Mouse (Mus musculus): ENCODE data around the gene Dnm2. TPM values are rescaled to one million over a fixed set of nuclear protein-coding genes. Genes with fewer than 3 reads are reported as not detected.
"Not testable (repeated sequence)": the region's sequence is repeated elsewhere in the genome, so short reads cannot be mapped to it uniquely, and the experiment has no call there.

The Dnm2 gene
- polyA plus RNA-seq, 1 experiment from 2014 or later, result 72.1 TPM

- no peak overlapping the region for H3K9ac ChIP-seq
- ATAC-seq (ENCODE audit: low FRiP score), result no peak
- H3K4me1 ChIP-seq (replicated peaks), result 0 out of 2 replicates have a peak, but pooled peaks cover 5% of the 10 kb centered on the region
- no peaks in the 10 kb centered on the region for H3K9me3 ChIP-seq
- H3K4me2 ChIP-seq, result no peak overlapping the region
- no peaks in the 10 kb centered on the region for H3K27me3 ChIP-seq
- no peak overlapping the region for H3K4me3 ChIP-seq
- no peaks in the 10 kb centered on the region for H3K36me3 ChIP-seq
- H3K27ac ChIP-seq, result no peak overlapping the region
- 83% methylated on average over 7 of the region's 7 CpGs for WGBS
These were observed 100.6 kb downstream of the Dnm2 start for GRCm38 (mm10) chr9:21525142-21525936.

DNA sequence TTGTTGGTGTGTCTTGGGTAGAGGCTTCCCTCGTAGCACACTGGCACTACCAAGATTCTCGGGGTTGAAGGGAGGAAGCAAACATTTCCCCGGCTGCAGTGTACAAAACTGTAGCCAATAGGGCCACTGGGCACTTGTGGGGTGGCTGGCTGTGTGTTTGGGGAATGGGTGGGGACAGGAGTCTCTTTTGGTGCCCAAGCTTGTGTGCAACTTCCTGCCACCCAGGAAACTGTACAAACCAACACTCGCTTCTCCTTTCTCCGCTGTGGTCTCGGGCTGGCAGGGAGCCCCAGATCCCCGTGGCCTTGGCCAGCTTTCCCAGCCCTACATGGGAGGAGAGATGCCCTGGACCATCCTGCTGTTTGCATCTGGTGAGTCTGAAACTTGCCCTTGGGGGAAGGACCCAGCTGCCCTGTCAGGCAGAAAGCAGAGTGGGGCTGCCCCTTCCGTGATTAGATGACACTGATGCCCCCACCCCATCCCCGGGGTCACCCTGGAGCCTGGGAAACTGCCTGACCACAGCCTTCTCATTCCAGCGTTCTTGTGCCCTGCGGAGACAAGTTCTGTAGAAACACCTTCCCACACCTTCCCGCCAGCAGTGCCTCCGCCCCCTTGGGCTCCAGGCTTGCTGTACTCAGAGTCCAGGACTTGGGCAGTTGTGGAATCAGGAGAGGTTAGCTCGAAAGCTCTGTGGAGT lies 101.4 kb downstream of the Dnm2 start, which contains the start of gene AB124611:
TSS of gene AB124611 (plus strand) at position 240 of the 697 bp plus-strand sequence.
- H3K4me3 ChIP-seq, result no peak within 1 kb of the TSS
- WGBS, result 68% methylated on average over 14 of the region's 14 CpGs
- H3K9ac ChIP-seq, result no peak within 1 kb of the TSS
- 0 out of 2 replicates have a peak, but pooled peaks cover 5% of the 10 kb centered on the region for H3K4me1 ChIP-seq (replicated peaks)
- no peak within 1 kb of the TSS for H3K4me2 ChIP-seq
- no peak for ATAC-seq (ENCODE audit: low FRiP score)
- H3K9me3 ChIP-seq, result no peaks in the 10 kb centered on the region
- H3K36me3 ChIP-seq, result no peaks in the 10 kb centered on the region
- H3K27ac ChIP-seq, result no peak within 1 kb of the TSS
- no peaks in the 10 kb centered on the region for H3K27me3 ChIP-seq

GRCm38 (mm10) chr9:21526634-21526944 lies 101.9 kb downstream of the Dnm2 start:
- no peaks in the 10 kb centered on the region for H3K9me3 ChIP-seq
- H3K27me3 ChIP-seq, result no peaks in the 10 kb centered on the region
- no peak overlapping the region for H3K4me3 ChIP-seq
- no peak overlapping the region for H3K9ac ChIP-seq
- H3K27ac ChIP-seq, result no peak overlapping the region
- H3K4me2 ChIP-seq, result no peak overlapping the region
- no peaks in the 10 kb centered on the region for H3K36me3 ChIP-seq
- ATAC-seq (ENCODE audit: low FRiP score), result no peak
- 0 out of 2 replicates have a peak, but pooled peaks cover 5% of the 10 kb centered on the region for H3K4me1 ChIP-seq (replicated peaks)
- 94% methylated on average over 3 of the region's 3 CpGs for WGBS

DNA sequence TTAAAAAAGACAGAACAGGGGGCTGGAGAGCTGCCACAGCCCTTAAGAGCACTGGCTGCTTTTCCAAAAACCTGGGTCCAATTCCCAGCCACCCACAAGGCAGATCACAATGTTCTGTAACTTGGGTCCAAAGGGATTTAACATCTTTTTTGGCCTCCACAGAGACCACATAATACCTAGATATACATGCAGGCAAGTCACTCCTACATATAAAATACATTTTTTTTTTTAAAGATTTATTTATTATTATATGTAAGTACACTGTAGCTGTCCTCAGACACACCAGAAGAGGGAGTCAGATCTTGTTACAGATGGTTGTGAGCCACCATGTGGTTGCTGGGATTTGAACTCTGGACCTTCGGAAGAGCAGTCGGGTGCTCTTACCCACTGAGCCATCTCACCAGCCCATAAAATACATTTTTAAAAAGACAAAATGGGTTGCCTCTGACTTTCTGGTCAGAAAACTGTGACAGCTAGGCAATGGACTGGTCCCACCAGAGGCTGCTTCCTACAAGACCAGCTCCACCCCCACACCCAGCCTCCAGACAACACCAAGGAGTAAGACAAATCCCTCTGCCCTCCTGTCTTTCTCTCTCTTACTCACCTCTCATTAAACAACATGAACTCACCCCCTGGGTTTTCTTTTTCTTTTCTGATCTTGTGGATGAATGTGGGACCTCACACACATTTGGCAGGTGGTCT lies 102.5 kb downstream of the Dnm2 start:
- no peak overlapping the region for H3K27ac ChIP-seq
- H3K9ac ChIP-seq, result no peak overlapping the region
- no peaks in the 10 kb centered on the region for H3K27me3 ChIP-seq
- H3K4me2 ChIP-seq, result no peak overlapping the region
- ATAC-seq (ENCODE audit: low FRiP score), result no peak
- 0 out of 2 replicates have a peak, but pooled peaks cover 5% of the 10 kb centered on the region for H3K4me1 ChIP-seq (replicated peaks)
- 98% methylated on average over 2 of the region's 2 CpGs for WGBS
- no peaks in the 10 kb centered on the region for H3K9me3 ChIP-seq
- no peaks in the 10 kb centered on the region for H3K36me3 ChIP-seq
- H3K4me3 ChIP-seq, result no peak overlapping the region

DNA sequence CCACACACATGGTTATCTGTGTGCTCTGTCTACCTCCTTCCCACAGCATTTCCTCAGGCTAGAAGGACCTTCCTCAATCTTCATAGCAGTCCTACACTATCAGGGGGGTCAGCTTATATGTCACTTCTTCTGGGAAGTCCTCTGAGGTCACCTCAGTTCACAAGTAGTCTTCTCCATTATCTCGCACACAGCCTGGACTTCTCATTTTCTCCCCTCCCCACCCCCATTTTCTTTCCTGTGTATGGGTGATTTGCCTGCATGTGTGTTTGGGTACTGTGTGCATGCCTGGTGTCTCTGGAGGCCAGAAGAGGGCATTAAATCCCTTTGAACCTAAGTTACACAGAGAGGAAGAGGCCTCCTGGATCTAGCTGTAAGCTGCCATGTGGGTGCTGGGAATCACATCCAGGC lies 103.2 kb downstream of the Dnm2 start:
- ATAC-seq (ENCODE audit: low FRiP score), result no peak
- no peak overlapping the region for H3K4me3 ChIP-seq
- H3K9me3 ChIP-seq, result no peaks in the 10 kb centered on the region
- H3K27me3 ChIP-seq, result no peaks in the 10 kb centered on the region
- no peak overlapping the region for H3K9ac ChIP-seq
- H3K4me2 ChIP-seq, result no peak overlapping the region
- no peak overlapping the region for H3K27ac ChIP-seq
- 78% methylated on average over 1 of the region's 1 CpGs for WGBS
- no peaks in the 10 kb centered on the region for H3K36me3 ChIP-seq
- 0 out of 2 replicates have a peak, but pooled peaks cover 5% of the 10 kb centered on the region for H3K4me1 ChIP-seq (replicated peaks)

GRCm38 (mm10) chr9:21536501-21536900 lies 111.8 kb downstream of the Dnm2 start:
- Histone ChIP-seq H3K9ac (no peak overlapping the region), H3K27ac (no peak overlapping the region), H3K36me3 (no peaks in the 10 kb centered on the region), H3K4me3 (no peak overlapping the region), H3K4me2 (no peak overlapping the region), H3K4me1 (replicated peaks) (0 out of 2 replicates have a peak, but pooled peaks cover 3% of the 10 kb centered on the region), H3K9me3 (no peaks in the 10 kb centered on the region), H3K27me3 (no peaks in the 10 kb centered on the region)
- WGBS, result 97% methylated on average over 14 of the region's 14 CpGs
- no peak for ATAC-seq (ENCODE audit: low FRiP score)

- H3K36me3 ChIP-seq, result no peaks in the 10 kb centered on the region
- no peaks in the 10 kb centered on the region for H3K9me3 ChIP-seq
- H3K4me1 ChIP-seq (replicated peaks), result 0 out of 2 replicates have a peak, but pooled peaks cover 3% of the 10 kb centered on the region
- no peaks in the 10 kb centered on the region for H3K27me3 ChIP-seq
- WGBS, result 72% methylated on average over 4 of the region's 4 CpGs
- no peak overlapping the region for H3K9ac ChIP-seq
- H3K4me2 ChIP-seq, result no peak overlapping the region
- no peak overlapping the region for H3K4me3 ChIP-seq
- no peak for ATAC-seq (ENCODE audit: low FRiP score)
- no peak overlapping the region for H3K27ac ChIP-seq
These were observed 112.3 kb downstream of the Dnm2 start for GRCm38 (mm10) chr9:21537009-21537408.

DNA sequence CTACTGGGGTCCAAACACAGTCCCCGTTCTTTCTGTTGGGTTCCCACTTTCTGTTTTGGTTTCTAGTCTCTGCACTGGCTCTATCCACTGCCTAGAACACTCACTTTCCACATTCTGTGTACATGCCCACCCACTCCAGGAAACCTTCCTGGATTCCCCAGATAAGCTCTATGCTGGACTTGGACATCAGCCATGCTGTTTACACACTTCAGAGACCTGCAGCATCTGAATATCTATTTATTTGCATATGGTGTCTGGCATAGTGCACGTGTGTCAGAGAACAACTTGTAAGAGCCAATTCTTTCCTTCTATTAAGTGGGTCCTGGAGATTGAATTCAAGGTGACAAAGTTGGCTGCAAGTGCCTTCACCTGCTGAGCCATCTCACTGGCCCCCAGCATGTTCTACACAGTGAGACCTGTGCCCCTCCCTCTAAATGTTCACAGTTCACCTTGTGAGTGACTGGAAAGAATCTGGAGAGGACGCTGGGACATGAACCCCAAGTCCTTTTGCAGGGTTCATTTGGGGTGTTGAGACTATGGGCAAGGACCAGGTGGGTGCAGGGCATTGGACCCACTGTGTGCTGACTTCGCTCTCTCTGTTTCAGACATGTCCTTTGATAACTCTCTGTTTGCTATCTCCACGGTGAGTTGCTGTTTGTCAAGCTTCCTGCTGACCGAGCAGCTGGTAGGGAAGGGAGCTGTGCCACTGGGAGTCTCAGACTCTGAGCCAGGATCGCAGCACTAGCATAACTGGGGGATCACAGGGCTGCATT lies 115.5 kb downstream of the Dnm2 start:
- 0 out of 2 replicates have a peak overlapping the region, but pooled peaks have one; percentile 24 for H3K9ac ChIP-seq
- no peaks in the 10 kb centered on the region for H3K27me3 ChIP-seq
- H3K4me2 ChIP-seq, result no peak overlapping the region
- peaks cover 10% of the 10 kb centered on the region for H3K4me1 ChIP-seq (replicated peaks)
- H3K27ac ChIP-seq, result no peak overlapping the region
- H3K9me3 ChIP-seq, result no peaks in the 10 kb centered on the region
- WGBS, result 80% methylated on average over 7 of the region's 7 CpGs
- no peak for ATAC-seq (ENCODE audit: low FRiP score)
- no peaks in the 10 kb centered on the region for H3K36me3 ChIP-seq
- no peak overlapping the region for H3K4me3 ChIP-seq

DNA sequence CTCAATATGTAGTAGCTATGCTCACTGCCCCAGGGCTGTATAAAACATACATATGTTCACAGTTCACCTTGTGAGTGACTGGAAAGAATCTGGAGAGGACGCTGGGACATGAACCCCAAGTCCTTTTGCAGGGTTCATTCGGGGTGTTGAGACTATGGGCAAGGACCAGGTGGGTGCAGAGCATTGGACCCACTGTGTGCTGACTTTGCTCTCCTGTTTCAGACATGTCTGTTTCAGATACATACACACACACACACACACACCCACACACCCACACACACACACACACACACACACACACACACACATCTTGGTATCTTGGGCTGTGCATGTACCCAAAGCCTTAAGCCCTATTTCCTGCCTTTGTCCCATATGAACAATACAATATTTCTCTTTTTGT lies 117.3 kb downstream of the Dnm2 start:
- H3K9me3 ChIP-seq; H3K27me3 ChIP-seq; H3K4me2 ChIP-seq; H3K4me3 ChIP-seq; H3K36me3 ChIP-seq; H3K9ac ChIP-seq; ATAC-seq (ENCODE audit: low FRiP score); H3K27ac ChIP-seq: not testable (repeated sequence)
- 89% methylated on average over 2 of the region's 2 CpGs for WGBS
- peaks cover 14% of the 10 kb centered on the region for H3K4me1 ChIP-seq (replicated peaks)

DNA sequence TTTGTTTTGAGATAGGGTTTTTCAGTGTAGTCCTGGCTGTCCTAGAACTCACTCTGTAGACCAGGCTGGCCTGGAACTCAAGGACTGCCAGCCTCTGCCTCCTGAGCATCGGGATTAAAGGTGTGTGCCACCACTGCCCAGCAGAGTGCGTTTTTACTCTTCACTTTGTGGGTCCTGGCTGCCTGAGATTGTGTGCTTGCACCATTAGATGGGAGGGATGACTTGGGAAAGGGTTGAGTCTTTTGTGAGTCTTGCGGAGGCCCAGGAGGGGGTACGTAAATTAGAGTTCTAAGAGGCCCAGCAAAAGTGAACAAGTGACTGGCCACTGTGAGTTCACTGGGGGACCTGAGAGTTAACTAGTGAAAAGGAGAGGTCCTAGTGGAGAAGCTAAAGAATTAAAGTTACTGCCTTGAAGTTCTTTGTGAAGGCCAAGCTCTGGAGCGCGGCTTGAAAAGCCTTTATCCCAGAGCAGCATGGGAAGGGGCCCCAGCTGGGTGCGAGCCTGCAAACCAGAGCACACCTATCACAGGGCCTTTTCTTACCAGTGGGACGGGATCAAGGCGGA lies 120.7 kb downstream of the Dnm2 start:
- 4% methylated on average over 9 of the region's 9 CpGs for WGBS
- Histone ChIP-seq H3K27me3 (no peaks in the 10 kb centered on the region), H3K27ac (peak overlapping the region; percentile 99), H3K4me1 (replicated peaks) (peaks cover 37% of the 10 kb centered on the region), H3K4me2 (peak overlapping the region; percentile 65), H3K4me3 (peak overlapping the region; percentile 75), H3K9ac (peak overlapping the region; percentile 96), H3K36me3 (no peaks in the 10 kb centered on the region), H3K9me3 (no peaks in the 10 kb centered on the region)
- ATAC-seq (ENCODE audit: low FRiP score), result peak; percentile 60

DNA sequence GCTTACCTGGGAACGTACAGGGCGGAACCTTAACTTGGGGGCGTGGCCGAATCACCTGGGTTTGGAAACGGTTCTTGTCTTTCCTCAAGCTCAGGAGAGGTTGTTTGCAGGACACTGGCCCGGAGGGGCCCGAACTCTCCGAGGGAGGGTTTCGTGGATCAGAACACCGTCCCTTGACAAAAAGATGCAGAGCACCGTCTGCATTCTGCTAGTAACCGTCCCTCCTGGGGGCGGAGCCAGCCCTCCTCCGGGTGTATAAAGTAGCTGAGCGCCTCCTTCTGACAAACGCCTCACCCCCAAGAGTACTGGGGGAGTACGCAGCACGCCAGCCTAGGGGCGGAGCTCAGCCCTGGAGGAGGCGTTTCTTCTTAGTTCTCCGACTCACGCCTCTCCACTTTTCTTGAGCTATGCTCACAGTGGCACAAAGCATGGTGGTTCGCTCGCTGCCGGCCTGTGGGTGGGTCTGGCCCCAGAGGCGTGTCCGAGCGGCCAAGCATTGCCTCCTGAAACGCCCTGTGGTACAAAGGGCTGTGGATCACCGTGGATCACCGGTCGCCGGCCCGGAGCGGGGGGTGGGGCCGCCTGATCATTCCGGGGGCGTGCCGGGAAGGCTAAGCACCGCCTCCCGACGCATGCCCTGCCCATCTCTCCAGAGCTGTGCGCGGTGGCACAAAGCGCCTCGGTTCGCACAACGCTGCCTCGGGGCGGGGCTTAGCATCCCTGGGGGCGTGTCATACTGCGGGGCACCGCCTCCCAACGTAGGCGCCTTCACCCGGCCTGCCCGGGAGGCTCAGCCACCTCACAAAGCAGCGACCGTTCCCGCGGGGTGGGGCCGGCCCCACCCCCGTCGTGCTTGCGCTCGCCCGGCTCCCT lies 121.4 kb downstream of the Dnm2 start:
- peak; percentile 94 for ATAC-seq (ENCODE audit: low FRiP score)
- H3K9ac ChIP-seq, result peak overlapping the region; percentile 96

More for the DNA sequence above, 121.4 kb downstream of the Dnm2 start:
- Histone ChIP-seq H3K4me3 (peak overlapping the region; percentile 75), H3K36me3 (peaks cover 5% of the 10 kb centered on the region), H3K4me1 (replicated peaks) (peaks cover 38% of the 10 kb centered on the region), H3K27ac (peak overlapping the region; percentile 99), H3K4me2 (peak overlapping the region; percentile 65), H3K9me3 (no peaks in the 10 kb centered on the region), H3K27me3 (no peaks in the 10 kb centered on the region)
- under 1% methylated on average over 58 of the region's 67 CpGs for WGBS

Measured in hindbrain, embryonic 13.5 days (tissue).